Mouse (Mus musculus) midbrain, embryonic 10.5 days (tissue): ENCODE measurements at regions not wholly inside any gene's neighbourhood (a gene's known extent, or its start where the extent isn't known, plus 50 kb on each side); places are given as distances from the start of the nearest gene placed in this dataset.

ENCODE experiments used
- DNase-seq: peaks from one replicate; pipeline ENCODE4 v3.0.0-alpha.2; 2017; ENCODE audit warnings: low spot score
- H3K27ac ChIP-seq: fragments of 300-500 bp; sonication (generic); replicated peaks from 2 replicates; pipeline ENCODE4 v1.5.1; 2016; ENCODE audit warnings: mild to moderate bottlenecking
- H3K27me3 ChIP-seq: fragments of 300-500 bp; sonication (generic); 2 replicates; pipeline ENCODE4 v1.6.1; 2016; ENCODE audit warnings: low read depth, mild to moderate bottlenecking; ENCODE audit not compliant: poor library complexity, severe bottlenecking
- H3K36me3 ChIP-seq: fragments of 300-500 bp; sonication (generic); 2 replicates; pipeline ENCODE4 v1.6.1; 2016; ENCODE audit warnings: mild to moderate bottlenecking, moderate library complexity
- H3K4me1 ChIP-seq: fragments of 300-500 bp; sonication (generic); 2 replicates; pipeline ENCODE4 v1.6.1; 2016
- H3K4me3 ChIP-seq: fragments of 300-500 bp; sonication (generic); 2 replicates; pipeline ENCODE4 v1.5.1; 2016; ENCODE audit warnings: mild to moderate bottlenecking, moderate library complexity
- H3K9me3 ChIP-seq: fragments of 300-500 bp; sonication (generic); replicated peaks from 2 replicates; pipeline ENCODE4 v1.6.1; 2016; ENCODE audit warnings: mild to moderate bottlenecking
- WGBS: fragments of 180-500 bp; shearing (Covaris S2); methylation state at CpG from one replicate; pipeline ENCODE4 v1.1.7; 2016; 5-methylcytosine and 5-hydroxymethylcytosine counted together

DNA sequence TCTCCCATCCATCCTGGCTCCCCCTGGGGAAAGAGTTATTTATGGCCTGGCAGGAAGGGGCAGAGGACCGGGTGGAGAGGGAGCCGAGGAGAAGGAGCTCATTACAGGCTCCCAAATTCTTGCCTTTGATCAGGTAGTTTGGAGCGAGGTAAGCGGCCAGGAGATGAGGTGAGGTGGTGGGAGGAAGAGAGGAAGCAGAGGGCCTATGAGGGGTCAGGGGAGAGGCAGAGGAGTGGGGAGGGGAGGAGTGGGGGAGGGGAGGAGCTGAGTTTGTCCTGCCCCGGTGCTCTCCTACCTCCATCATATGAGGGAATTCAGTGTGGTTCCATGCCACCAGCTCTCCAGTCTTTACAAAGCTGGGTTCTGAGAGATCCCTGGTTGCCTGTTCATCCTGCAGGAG, 98.8 kb upstream of the Lhx1 start:
- Histone ChIP-seq H3K9me3 (no peaks in the 10 kb centered on the region), H3K27me3 (peaks cover 8% of the 10 kb centered on the region; the same call in 1 of the 2 replicates), H3K36me3 (no peaks in the 10 kb centered on the region), H3K4me3 (no peak overlapping the region), H3K27ac (no peak overlapping the region), H3K4me1 (no peaks in the 10 kb centered on the region)
- no peak for DNase-seq
- 46% methylated on average over 5 of the region's 5 CpGs for WGBS

DNA sequence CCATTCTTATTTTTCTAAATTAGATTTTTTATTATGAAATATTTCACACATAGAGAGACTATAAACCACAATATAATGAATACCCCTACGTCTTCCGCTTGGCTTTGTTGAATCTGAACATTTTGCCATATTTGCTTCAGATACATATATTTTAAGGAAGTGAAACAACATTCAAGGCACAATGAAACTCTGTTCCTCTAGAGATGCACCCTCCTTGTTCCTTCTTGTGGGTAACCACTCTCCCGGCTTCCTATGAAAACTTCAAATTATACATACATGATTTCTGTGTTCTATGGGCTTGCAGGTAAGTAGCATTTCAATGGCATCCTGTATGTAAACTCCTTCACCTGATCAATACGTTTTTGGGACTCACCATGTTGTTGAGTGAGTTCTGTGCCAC, 94.4 kb upstream of the Lhx1 start:
- H3K27me3 ChIP-seq = no peaks in the 10 kb centered on the region; the same call in 1 of the 2 replicates
- no peak overlapping the region for H3K4me3 ChIP-seq
- WGBS = 91% methylated on average over 4 of the region's 4 CpGs
- no peaks in the 10 kb centered on the region for H3K36me3 ChIP-seq
- no peaks in the 10 kb centered on the region for H3K9me3 ChIP-seq
- DNase-seq = no peak
- H3K27ac ChIP-seq = no peak overlapping the region
- no peaks in the 10 kb centered on the region for H3K4me1 ChIP-seq

DNA sequence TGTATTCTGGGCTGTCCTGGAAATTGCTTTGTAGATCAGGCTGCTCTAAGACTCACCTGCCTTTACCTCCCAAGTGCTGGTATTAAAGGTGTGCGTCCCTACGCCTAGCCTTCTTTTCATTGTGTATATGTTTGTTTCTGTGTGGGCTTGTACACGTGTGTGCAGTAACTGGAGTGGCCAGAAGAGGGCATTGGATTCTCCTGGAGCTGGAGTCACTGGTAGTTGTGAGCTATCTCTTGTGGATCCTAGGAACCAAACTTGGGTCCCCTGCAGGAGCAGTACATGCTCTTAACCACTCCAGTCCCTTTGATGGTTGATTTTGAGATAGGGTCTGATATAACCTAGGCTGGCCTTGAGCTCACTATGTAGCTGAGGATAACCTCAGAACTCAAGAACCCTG, 93.2 kb upstream of the Lhx1 start:
- H3K4me1 ChIP-seq = no peaks in the 10 kb centered on the region
- no peaks in the 10 kb centered on the region for H3K36me3 ChIP-seq
- DNase-seq = no peak
- no peaks in the 10 kb centered on the region for H3K9me3 ChIP-seq
- no peaks in the 10 kb centered on the region; the same call in 1 of the 2 replicates for H3K27me3 ChIP-seq
- H3K27ac ChIP-seq = no peak overlapping the region
- no peak overlapping the region for H3K4me3 ChIP-seq
- WGBS = 90% methylated on average over 3 of the region's 3 CpGs

DNA sequence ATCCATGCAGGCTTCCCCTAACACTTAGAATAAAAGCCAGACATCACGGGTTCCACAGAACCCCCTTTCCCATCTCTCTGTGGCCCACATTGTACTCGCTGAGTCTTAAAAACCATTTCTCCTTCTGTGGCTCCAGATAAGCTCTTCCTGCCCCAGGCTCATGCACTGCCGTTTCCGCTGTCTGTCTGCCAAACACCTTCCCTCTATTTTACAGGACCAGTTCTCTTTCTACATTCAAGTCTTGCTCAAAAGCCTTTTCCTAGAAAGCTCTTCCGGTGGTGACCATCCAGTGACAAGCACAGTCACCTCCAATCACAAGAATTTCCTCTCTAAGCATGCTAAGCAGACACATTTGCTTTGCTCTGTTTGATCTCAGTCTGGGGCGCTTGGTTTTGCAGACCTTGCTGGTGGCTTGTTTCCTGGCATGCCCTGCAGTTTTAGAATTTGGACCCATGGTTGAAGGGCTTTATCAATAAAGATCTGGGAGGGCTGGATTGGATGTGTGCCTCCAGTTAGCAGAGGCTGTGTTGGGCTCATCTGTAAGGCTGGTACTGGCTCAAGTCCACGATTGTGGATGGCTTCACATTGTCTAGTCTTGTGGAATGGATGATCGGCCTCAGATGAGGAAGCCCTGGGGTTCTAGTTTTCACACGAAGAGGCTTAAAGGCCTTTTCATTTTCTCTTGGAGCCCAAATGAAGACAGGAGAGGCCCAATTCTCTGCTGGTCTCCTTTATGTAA, 87.8 kb upstream of the Lhx1 start:
- 81% methylated on average over 9 of the region's 9 CpGs for WGBS
- DNase-seq = no peak
- H3K9me3 ChIP-seq = no peaks in the 10 kb centered on the region
- H3K4me3 ChIP-seq = no peak overlapping the region
- H3K27ac ChIP-seq = no peak overlapping the region
- no peaks in the 10 kb centered on the region for H3K36me3 ChIP-seq
- peaks cover 23% of the 10 kb centered on the region for H3K27me3 ChIP-seq
- H3K4me1 ChIP-seq = no peaks in the 10 kb centered on the region

DNA sequence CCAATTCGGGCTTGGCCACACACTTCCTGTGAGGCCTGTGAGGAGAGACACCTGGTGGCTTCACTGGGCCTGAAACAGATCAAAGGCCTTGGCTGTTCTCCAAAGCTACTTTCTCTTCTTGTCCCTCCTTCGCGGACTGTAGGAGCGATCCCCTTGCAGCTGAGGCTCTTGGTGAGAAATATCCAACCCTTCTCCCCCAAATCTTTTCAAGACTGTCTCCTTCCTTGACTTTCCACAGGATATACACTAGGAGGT, 86.2 kb upstream of the Lhx1 start:
- no peaks in the 10 kb centered on the region for H3K4me1 ChIP-seq
- H3K27ac ChIP-seq = no peak overlapping the region
- 79% methylated on average over 4 of the region's 4 CpGs for WGBS
- no peak overlapping the region for H3K4me3 ChIP-seq
- no peaks in the 10 kb centered on the region for H3K9me3 ChIP-seq
- H3K27me3 ChIP-seq = peaks cover 39% of the 10 kb centered on the region
- no peak for DNase-seq
- no peaks in the 10 kb centered on the region for H3K36me3 ChIP-seq

DNA sequence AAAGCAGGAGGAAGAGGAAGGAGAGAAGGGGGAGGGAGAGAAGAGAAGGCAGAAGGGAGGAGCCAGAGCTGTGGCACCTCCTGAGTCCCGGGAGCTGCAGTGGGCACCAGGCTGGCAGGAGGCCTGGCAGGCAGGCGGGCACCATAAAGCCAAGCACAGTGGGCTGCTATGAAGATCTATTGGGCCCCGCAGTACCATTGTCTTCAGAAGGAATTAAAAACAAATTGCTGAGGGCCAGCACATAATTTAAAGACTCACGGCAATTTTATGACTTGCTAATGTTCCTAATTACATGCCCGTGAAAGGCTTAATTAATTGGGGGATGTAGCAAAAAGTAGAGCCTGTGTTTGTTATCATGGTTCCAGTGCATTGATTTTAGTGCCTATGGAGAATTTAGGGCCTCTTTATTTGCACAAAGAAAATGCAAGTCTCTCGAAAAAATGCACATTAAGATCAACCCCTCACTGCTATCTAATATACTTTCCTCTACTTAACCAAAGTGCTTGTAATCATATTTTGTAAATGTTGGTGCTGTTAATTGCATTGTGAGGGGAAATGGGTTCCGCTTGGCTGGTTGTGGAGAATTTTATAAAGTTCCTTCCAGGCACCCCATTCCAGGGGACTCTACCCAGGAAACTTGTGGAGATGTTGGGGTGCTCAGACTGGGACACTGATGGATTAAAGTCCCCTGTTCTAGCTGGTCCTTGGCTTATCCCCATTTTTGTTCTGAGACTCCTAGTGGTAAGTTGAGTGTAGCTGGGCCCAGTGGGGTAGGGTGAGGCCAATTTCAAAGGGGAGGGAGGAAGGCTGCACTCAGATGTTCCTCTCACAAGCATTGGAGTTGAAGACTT, 85.7 kb upstream of the Lhx1 start:
- Histone ChIP-seq H3K27me3 (peaks cover 44% of the 10 kb centered on the region), H3K9me3 (no peaks in the 10 kb centered on the region), H3K36me3 (no peaks in the 10 kb centered on the region), H3K4me3 (no peak overlapping the region), H3K27ac (no peak overlapping the region), H3K4me1 (no peaks in the 10 kb centered on the region)
- WGBS = 81% methylated on average over 7 of the region's 7 CpGs
- no peak for DNase-seq

DNA sequence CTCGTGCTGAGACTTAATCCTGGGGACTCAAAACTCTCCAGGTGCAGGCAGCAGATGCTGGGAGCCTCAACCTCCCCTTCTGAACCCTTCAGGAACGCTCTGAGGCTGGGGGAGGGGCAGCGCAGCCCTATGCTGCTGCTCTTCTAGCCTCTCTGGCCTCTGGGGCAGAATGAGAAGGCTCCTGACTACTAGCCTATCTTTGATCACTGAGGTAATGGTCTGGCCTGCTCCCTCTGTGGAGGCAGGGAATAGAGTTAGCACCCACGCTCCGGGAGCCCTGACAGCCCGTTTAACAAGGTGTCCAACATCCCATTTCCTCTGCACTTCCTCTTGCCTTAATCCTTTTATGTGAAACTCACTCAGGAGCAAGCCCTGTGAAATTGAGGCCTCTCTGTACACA, 79.4 kb upstream of the Lhx1 start:
- 0 out of 2 replicates have a peak overlapping the region, but pooled peaks have one; percentile 19 for H3K27ac ChIP-seq
- no peaks in the 10 kb centered on the region for H3K36me3 ChIP-seq
- peaks cover 70% of the 10 kb centered on the region for H3K27me3 ChIP-seq
- WGBS = 2% methylated on average over 6 of the region's 6 CpGs
- DNase-seq = peak; percentile 31
- H3K4me1 ChIP-seq = peaks cover 21% of the 10 kb centered on the region
- H3K9me3 ChIP-seq = no peaks in the 10 kb centered on the region
- no peak overlapping the region for H3K4me3 ChIP-seq

DNA sequence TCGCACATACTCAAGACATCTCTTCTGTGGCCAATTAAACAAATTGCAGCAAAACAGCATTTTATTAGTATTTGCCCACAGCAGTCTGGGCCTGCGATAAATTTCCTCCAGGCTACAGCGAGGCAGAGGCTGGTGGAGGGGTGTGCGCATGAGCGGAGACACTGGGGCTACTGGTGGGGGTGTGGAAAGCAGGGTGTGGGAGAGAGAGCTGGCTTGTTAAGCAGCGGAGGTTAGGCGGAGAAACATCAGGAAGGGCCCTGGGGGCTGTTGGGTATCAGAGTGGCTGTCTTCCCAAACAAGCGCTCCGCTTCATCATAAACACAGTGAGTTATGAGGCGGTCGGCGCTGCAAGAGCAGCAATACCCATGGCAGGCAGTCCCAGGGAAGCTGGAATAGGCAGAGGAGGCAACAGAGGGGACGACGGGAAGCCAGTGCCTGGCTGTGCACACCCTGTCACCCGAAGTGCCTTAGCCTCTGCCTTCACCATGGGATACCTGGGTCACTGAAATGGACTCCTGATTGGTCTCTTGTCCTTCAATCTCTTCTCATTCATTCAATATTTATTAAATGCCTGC, 74.0 kb upstream of the Lhx1 start:
- H3K36me3 ChIP-seq = no peaks in the 10 kb centered on the region

DNA sequence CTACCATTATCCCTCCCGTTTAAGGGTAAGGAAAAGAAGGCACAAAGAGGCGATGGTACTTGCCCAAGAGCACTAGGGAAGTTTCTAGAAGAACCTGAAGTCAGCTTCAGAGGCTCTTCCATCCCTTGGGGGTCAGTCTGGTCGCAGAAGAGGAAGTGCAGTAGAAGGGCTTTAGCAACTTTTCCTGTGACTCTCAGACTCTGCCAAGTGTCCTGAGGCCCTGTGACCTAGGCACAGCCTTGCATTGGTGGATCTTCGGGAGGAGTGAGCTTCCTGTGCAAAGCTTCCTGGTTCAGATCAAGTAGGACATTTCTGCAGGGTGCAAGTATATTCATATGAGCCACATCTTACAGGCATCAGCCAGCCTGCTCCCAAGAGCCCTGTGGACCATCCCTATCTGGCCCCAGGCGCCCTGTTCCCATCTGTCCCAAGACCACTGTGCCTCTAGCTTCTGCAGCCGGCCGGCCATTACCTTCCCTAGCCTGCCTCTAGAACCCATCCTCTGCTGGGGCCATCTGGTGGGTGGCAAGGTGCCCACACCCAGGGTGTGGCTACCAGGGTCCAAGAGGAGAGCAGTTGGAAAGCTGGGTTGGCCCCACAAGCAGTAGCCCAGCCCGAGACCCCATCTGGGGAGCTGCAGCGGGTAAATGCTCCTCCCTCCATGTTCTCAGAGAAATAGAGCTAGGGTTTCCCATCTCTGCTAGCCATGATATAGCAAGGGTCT, 72.4 kb upstream of the Lhx1 start:
- Histone ChIP-seq H3K27me3 (peaks cover 41% of the 10 kb centered on the region), H3K9me3 (no peaks in the 10 kb centered on the region), H3K27ac (no peak overlapping the region), H3K36me3 (no peaks in the 10 kb centered on the region), H3K4me3 (no peak overlapping the region), H3K4me1 (peaks cover 11% of the 10 kb centered on the region)
- no peak for DNase-seq
- WGBS = 87% methylated on average over 9 of the region's 9 CpGs

More for the DNA sequence above, 74.0 kb upstream of the Lhx1 start:
- H3K27me3 ChIP-seq = peaks cover 40% of the 10 kb centered on the region
- H3K27ac ChIP-seq = no peak overlapping the region
- H3K4me3 ChIP-seq = no peak overlapping the region
- WGBS = 65% methylated on average over 15 of the region's 15 CpGs
- DNase-seq = no peak
- H3K9me3 ChIP-seq = no peaks in the 10 kb centered on the region
- peaks cover 11% of the 10 kb centered on the region for H3K4me1 ChIP-seq

DNA sequence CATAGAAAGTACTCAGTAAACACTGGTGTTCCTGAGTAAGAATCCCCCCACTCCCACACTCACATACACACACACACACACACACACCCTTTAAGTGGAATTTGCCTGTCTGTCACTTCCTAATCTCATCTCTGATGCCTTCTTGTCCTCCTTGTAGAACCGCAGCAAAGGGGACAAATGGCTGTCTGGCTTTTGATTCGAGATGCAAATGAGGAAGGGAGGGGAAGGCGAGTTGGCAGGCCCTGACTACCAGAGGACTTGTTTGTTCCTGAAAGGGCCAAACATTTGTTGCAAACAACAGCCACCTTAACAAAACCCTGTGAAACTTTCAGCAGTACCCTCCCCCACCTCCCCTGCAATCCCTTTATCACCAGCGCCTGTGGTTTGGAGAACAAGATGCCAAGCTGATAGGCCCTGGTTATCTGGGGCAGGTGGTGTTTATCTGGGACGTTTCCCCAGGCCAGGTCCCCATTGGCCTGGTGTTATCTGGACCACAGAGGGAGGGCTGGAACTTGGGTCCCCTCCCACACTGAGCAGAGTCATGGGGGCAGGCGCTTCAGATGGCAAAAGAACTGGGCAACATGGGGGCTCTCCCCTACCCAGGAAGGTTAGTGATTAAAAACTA, 67.5 kb upstream of the Lhx1 start:
- no peak for DNase-seq
- Histone ChIP-seq H3K27me3 (peaks cover 40% of the 10 kb centered on the region), H3K36me3 (no peaks in the 10 kb centered on the region), H3K4me3 (no peak overlapping the region), H3K4me1 (peaks cover 14% of the 10 kb centered on the region), H3K27ac (no peak overlapping the region), H3K9me3 (no peaks in the 10 kb centered on the region)
- WGBS = 29% methylated on average over 6 of the region's 6 CpGs

DNA sequence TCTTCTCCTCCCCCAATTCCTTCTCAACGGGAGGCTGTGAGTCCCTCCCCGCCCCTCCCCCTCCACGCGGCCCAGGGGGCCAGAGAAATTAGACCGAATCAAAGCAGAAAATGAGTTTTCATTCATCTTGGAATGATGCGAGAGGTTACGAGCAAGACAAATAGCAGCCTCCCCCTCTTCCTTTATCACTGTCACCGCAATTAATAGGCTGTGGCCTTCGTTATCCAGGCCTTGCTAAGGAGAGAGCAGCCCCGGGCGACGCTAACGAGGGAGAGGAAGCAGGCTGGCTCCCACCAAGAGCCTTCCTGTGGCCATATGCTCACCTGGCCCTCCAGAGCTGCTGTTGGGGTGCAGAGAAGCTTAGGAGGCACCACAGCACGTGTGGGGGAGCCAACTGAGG, 61.8 kb upstream of the Lhx1 start:
- 43% methylated on average over 14 of the region's 14 CpGs for WGBS
- Histone ChIP-seq H3K4me1 (peaks cover 36% of the 10 kb centered on the region), H3K9me3 (no peaks in the 10 kb centered on the region), H3K4me3 (no peak overlapping the region), H3K27me3 (peaks cover 49% of the 10 kb centered on the region), H3K27ac (peak overlapping the region; percentile 73), H3K36me3 (no peaks in the 10 kb centered on the region)
- no peak for DNase-seq

DNA sequence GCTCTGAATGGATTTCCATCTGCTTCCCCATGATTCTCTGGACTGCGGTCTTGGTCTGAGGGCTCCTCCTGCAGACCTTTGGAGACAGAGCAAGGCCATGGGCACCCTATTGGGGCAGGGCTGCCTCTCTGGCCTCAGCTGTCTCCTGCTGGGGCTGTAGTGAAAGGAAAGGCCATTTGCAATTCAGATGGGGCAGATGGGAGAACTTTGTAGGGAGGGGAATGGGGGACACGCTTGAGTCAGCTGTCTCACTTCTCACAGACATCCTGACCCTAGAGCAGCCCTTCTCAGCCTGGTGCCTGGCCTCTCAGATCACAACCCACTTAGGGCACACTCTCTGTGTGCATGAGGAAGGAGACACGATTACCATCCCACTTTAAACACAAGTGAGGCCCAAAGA, 60.3 kb upstream of the Lhx1 start:
- no peak overlapping the region for H3K4me3 ChIP-seq
- DNase-seq = peak; percentile 56
- no peaks in the 10 kb centered on the region for H3K9me3 ChIP-seq
- 20% methylated on average over 3 of the region's 3 CpGs for WGBS
- no peaks in the 10 kb centered on the region for H3K36me3 ChIP-seq
- H3K27ac ChIP-seq = peak overlapping the region; percentile 73
- H3K27me3 ChIP-seq = peaks cover 49% of the 10 kb centered on the region
- H3K4me1 ChIP-seq = peaks cover 37% of the 10 kb centered on the region
